ENCODE assay signal across 11 mouse cellular contexts in the genomic region with DNA sequence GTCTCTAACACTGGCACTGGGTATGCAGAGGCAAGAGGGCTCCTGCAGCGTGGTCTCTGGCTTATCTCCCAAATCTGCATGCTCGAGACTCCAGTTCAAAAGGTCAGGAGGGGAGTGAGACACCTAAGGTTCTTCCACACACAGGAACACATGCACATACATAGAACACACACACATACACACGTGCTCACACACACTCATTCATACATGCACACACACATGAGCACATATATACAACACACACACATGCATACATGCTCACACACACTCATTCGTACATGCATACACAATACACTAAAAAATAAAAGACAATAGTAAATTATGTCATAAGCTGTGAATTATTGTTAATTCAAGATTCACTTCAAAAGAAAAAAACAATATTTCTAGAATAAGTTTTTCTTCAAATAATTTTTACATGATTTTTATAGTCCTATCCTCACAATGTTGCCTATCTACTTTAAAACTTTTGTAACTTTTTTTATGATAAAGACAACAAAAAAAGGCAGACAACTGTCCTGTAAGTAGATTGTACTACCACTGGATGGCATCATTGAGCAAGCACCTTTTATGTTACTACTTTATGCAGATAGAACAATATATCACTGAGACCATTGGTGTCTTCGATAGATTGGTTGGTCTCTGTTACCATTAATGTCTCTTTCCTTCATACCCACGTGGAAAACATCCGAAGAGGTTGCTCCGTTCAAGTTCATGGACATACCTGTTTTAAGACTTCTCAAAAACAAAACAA. TPM values are rescaled to one million over a fixed set of nuclear protein-coding genes. Genes with fewer than 3 reads are reported as not detected.
DNase-seq lines count a peak whose midpoint lies in the region; ATAC-seq and TF ChIP-seq lines count a peak whose summit lies in the region.
"Had no signal": no experiment of that assay in that cellular context is flagged by ENCODE, and none has a peak within 500 bp of the region (broad histone marks: within the 10 kb centered on the region; RNA-seq: fewer than 3 reads in every experiment).

No protein-coding gene starts in this region.

- H3K4me1 ChIP-seq in heart, adult 2 months (ENCODE audit: control insufficient read depth, insufficient read depth, low read length) = no peaks in the 10 kb centered on the region
- H3K4me1 ChIP-seq in midbrain, embryonic 13.5 days (replicated peaks) = no peaks in the 10 kb centered on the region
- no peaks in the 10 kb centered on the region for H3K4me1 ChIP-seq in midbrain, embryonic 11.5 days (ENCODE audit: control insufficient read depth, insufficient read depth, low read length)
- H3K4me1 ChIP-seq in stomach, postnatal 0 days (replicated peaks; ENCODE audit: control insufficient read depth, insufficient read depth) = no peaks in the 10 kb centered on the region
- H3K4me1 ChIP-seq: heart, embryonic 15.5 days had no signal

- TF ChIP-seq EP300 in heart, adult 2 months (IDR thresholded peaks at IDR 0.05; ENCODE audit: insufficient read depth, low read depth, low read length) = no peak
- TF ChIP-seq EP300 in stomach, postnatal 0 days (optimal IDR thresholded peaks at IDR 0.05) = no peak

- H3K79me2 ChIP-seq in heart, adult 2 months (replicated peaks; ENCODE audit: control insufficient read depth, insufficient read depth, low read length) = no peaks in the 10 kb centered on the region

- TF ChIP-seq POLR2A in heart, adult 2 months (IDR thresholded peaks at IDR 0.05; ENCODE audit: insufficient read depth, low read depth, low read length) = no peak

- H3K27me3 ChIP-seq in heart, adult 2 months (ENCODE audit: control insufficient read depth, insufficient read depth, low read length) = no peaks in the 10 kb centered on the region
- H3K27me3 ChIP-seq in midbrain, embryonic 13.5 days = no peaks in the 10 kb centered on the region
- no peaks in the 10 kb centered on the region for H3K27me3 ChIP-seq in midbrain, embryonic 11.5 days (ENCODE audit: control insufficient read depth, insufficient read depth, low read length)
- no peaks in the 10 kb centered on the region for H3K27me3 ChIP-seq in stomach, postnatal 0 days (ENCODE audit: control insufficient read depth, insufficient read depth, low read length)
- H3K27me3 ChIP-seq: heart, embryonic 15.5 days had no signal

- 78% methylated on average over 8 of the region's 8 CpGs for WGBS in heart, adult 2 months
- WGBS in midbrain, embryonic 13.5 days = 87% methylated on average over 8 of the region's 8 CpGs
- WGBS in midbrain, embryonic 11.5 days = 85% methylated on average over 8 of the region's 8 CpGs
- 76% methylated on average over 8 of the region's 8 CpGs for WGBS in stomach, postnatal 0 days

- intact Hi-C loops in heart, adult 2 months (cut with DNase I) = loop anchor here (5.0 kb wide), 1 partner anchor 79 kb away; no protein-coding TSS in a partner anchor
- intact Hi-C loops in heart, postnatal 14 days (cut with DNase I) = no loop called here

- H3K4me3 ChIP-seq in heart, adult 2 months = no peak overlapping the region
- no peak overlapping the region for H3K4me3 ChIP-seq in midbrain, embryonic 13.5 days (replicated peaks)
- H3K4me3 ChIP-seq in midbrain, embryonic 11.5 days (ENCODE audit: low read depth, low read length) = no peak overlapping the region
- H3K4me3 ChIP-seq in stomach, postnatal 0 days (ENCODE audit: low read depth, low read length) = no peak overlapping the region
- H3K4me3 ChIP-seq: heart, embryonic 15.5 days had no signal

- DNase-seq in heart, adult 2 months = no peak
- no peak for DNase-seq in heart, postnatal 14 days
- no peak for DNase-seq in midbrain, embryonic 11.5 days (ENCODE audit: low spot score, missing footprints)
- peak; percentile 45 for DNase-seq in brain, adult 2 months (ENCODE audit: low read depth, low spot score)
- DNase-seq in stomach, postnatal 0 days (ENCODE audit: low spot score) = no peak
- no peak for DNase-seq in thymus, adult 18-20 months
- DNase-seq in kidney, adult 9 months = no peak
- DNase-seq: cerebellum, adult 11 months had no signal

- no peaks in the 10 kb centered on the region for H3K9me3 ChIP-seq in midbrain, embryonic 13.5 days
- H3K9me3 ChIP-seq in midbrain, embryonic 11.5 days (ENCODE audit: control insufficient read depth, low read length) = no peaks in the 10 kb centered on the region
- H3K9me3 ChIP-seq in stomach, postnatal 0 days (ENCODE audit: control insufficient read depth, low read length) = no peaks in the 10 kb centered on the region
- H3K9me3 ChIP-seq: heart, embryonic 15.5 days had no signal

- H3K9ac ChIP-seq in heart, adult 2 months (ENCODE audit: low read depth, low read length) = no peak overlapping the region
- no peak overlapping the region for H3K9ac ChIP-seq in midbrain, embryonic 13.5 days (replicated peaks)
- no peak overlapping the region for H3K9ac ChIP-seq in midbrain, embryonic 11.5 days (ENCODE audit: low read length)
- no peak overlapping the region for H3K9ac ChIP-seq in stomach, postnatal 0 days (ENCODE audit: low read length)
- H3K9ac ChIP-seq: heart, embryonic 15.5 days had no signal

- TF ChIP-seq CTCF in heart, adult 2 months (IDR thresholded peaks at IDR 0.05) = peak; percentile 64
- peak; percentile 74 for TF ChIP-seq CTCF in stomach, postnatal 0 days (IDR thresholded peaks at IDR 0.05; ENCODE audit: low read depth)

- no peak overlapping the region for H3K4me2 ChIP-seq in midbrain, embryonic 13.5 days (replicated peaks)
- H3K4me2 ChIP-seq in midbrain, embryonic 11.5 days = no peak overlapping the region
- no peak overlapping the region for H3K4me2 ChIP-seq in stomach, postnatal 0 days (replicated peaks; ENCODE audit: low read depth)
- H3K4me2 ChIP-seq: heart, embryonic 15.5 days had no signal

- H3K27ac ChIP-seq in heart, adult 2 months = no peak overlapping the region
- no peak overlapping the region for H3K27ac ChIP-seq in midbrain, embryonic 13.5 days
- H3K27ac ChIP-seq in midbrain, embryonic 11.5 days (ENCODE audit: low read depth, low read length) = no peak overlapping the region
- no peak overlapping the region for H3K27ac ChIP-seq in stomach, postnatal 0 days (replicated peaks)
- H3K27ac ChIP-seq: heart, embryonic 15.5 days had no signal

- ATAC-seq in midbrain, embryonic 13.5 days = peak; percentile 45; the same call in 1 of the 2 replicates
- ATAC-seq in midbrain, embryonic 11.5 days (ENCODE audit: low FRiP score) = no peak; the same call in 1 of the 2 replicates
- ATAC-seq in stomach, postnatal 0 days (ENCODE audit: low FRiP score, low TSS enrichment) = no peak

- no peaks in the 10 kb centered on the region for H3K36me3 ChIP-seq in heart, adult 2 months (ENCODE audit: control insufficient read depth, insufficient read depth, low read length)
- no peaks in the 10 kb centered on the region for H3K36me3 ChIP-seq in midbrain, embryonic 13.5 days
- H3K36me3 ChIP-seq in midbrain, embryonic 11.5 days (ENCODE audit: control insufficient read depth, insufficient read depth, low read length) = no peaks in the 10 kb centered on the region
- H3K36me3 ChIP-seq in stomach, postnatal 0 days (ENCODE audit: control insufficient read depth, insufficient read depth, low read length) = no peaks in the 10 kb centered on the region
- H3K36me3 ChIP-seq: heart, embryonic 15.5 days had no signal

RNA-seq across cellular contexts. Expression of gene Mthfd2l, which starts 22.0 kb away (rescaled TPM):
- total RNA-seq in heart, adult 2 months (2021) = 1 to 10 TPM; 9.1 to 9.8 TPM
- 8.4 and 8.7 TPM in 2 replicates for polyA plus RNA-seq in heart, adult 2 months (2012; rRNA removed)
- total RNA-seq in heart, postnatal 14 days (2021) = 10 to 100 TPM; 12.1 to 12.2 TPM
- 98.9 and 99.1 TPM in 2 replicates for polyA plus RNA-seq in midbrain, embryonic 13.5 days (2015; fragmentation: Nextera tagmentation; extraction: Ambion mirVana)
- polyA plus RNA-seq in midbrain, embryonic 11.5 days (2014; fragmentation: Nextera tagmentation; extraction: Ambion mirVana) = 105 and 107 TPM in 2 replicates
- polyA plus RNA-seq in stomach, postnatal 0 days (2015; fragmentation: Nextera tagmentation; extraction: Ambion mirVana) = 44.2 and 45.5 TPM in 2 replicates

RNA-seq across cellular contexts. Expression of gene Cxcl2, which starts 49.2 kb away (rescaled TPM):
- not detected for total RNA-seq in heart, adult 2 months (2021)
- 0.35 and 0.84 TPM in 2 replicates for polyA plus RNA-seq in heart, adult 2 months (2012; rRNA removed)
- total RNA-seq in heart, postnatal 14 days (2021) = not detected
- not detected in 2 replicates for polyA plus RNA-seq in midbrain, embryonic 13.5 days (2015; fragmentation: Nextera tagmentation; extraction: Ambion mirVana)
- polyA plus RNA-seq in midbrain, embryonic 11.5 days (2014; fragmentation: Nextera tagmentation; extraction: Ambion mirVana) = not detected in 2 replicates
- 0.15 and 0.16 TPM in 2 replicates for polyA plus RNA-seq in stomach, postnatal 0 days (2015; fragmentation: Nextera tagmentation; extraction: Ambion mirVana)
- polyA plus RNA-seq: heart, embryonic 15.5 days; liver, embryonic 16.5 days had no signal
